Mouse (Mus musculus) neural tube, embryonic 13.5 days (tissue): ENCODE measurements around the gene Cmtm5. TPM values are rescaled to one million over a fixed set of nuclear protein-coding genes. Genes with fewer than 3 reads are reported as not detected.

Experiments
- ATAC-seq: fragments of 200-750 bp; cut with Nextera tagmentation; 2 replicates; pipeline ENCODE4 v1.8.0; 2017; ENCODE audit warnings: low read depth, mild to moderate bottlenecking, moderate TSS enrichment, moderate library complexity
- H3K27ac ChIP-seq: fragments of 300-500 bp; sonication (generic); replicated peaks from 2 replicates; pipeline ENCODE4 v1.5.1; 2015; ENCODE audit warnings: moderate library complexity, mild to moderate bottlenecking, inconsistent platforms
- H3K27me3 ChIP-seq: fragments of 300-500 bp; sonication (generic); 2 replicates; pipeline ENCODE4 v1.6.1; 2015; ENCODE audit warnings: mild to moderate bottlenecking, inconsistent platforms
- H3K36me3 ChIP-seq: fragments of 300-500 bp; sonication (generic); 2 replicates; pipeline ENCODE4 v1.6.1; 2015; ENCODE audit warnings: mild to moderate bottlenecking, inconsistent platforms
- H3K4me1 ChIP-seq: fragments of 300-500 bp; sonication (generic); replicated peaks from 2 replicates; pipeline ENCODE4 v1.6.1; 2015; ENCODE audit warnings: inconsistent platforms
- H3K4me2 ChIP-seq: fragments of 300-500 bp; sonication (generic); 2 replicates; pipeline ENCODE4 v1.6.1; 2015; ENCODE audit warnings: inconsistent platforms, mild to moderate bottlenecking, moderate library complexity
- H3K4me3 ChIP-seq: fragments of 300-500 bp; sonication (generic); 2 replicates; pipeline ENCODE4 v1.5.1; 2015; ENCODE audit warnings: mild to moderate bottlenecking, inconsistent platforms
- H3K9ac ChIP-seq: fragments of 300-500 bp; sonication (generic); 2 replicates; pipeline ENCODE4 v1.6.1; 2015; ENCODE audit warnings: moderate library complexity, mild to moderate bottlenecking, inconsistent platforms
- H3K9me3 ChIP-seq: fragments of 300-500 bp; sonication (generic); 2 replicates; pipeline ENCODE4 v1.6.1; 2016; ENCODE audit warnings: inconsistent platforms
- WGBS: fragments of 180-500 bp; shearing (Covaris S2); methylation state at CpG from one replicate; pipeline ENCODE4 v1.1.7; 2015; 5-methylcytosine and 5-hydroxymethylcytosine counted together
- polyA plus RNA-seq: library from polyadenylated mRNA; unstranded; fragments of >200 nt; fragmentation: Nextera tagmentation; extraction: Ambion mirVana; gene quantifications from 2 replicates; pipeline ENCODE4 v1.2.1, GENCODE M21; 2015

Cmtm5 gene
- 20.2 and 24.7 TPM in 2 replicates for polyA plus RNA-seq

DNA sequence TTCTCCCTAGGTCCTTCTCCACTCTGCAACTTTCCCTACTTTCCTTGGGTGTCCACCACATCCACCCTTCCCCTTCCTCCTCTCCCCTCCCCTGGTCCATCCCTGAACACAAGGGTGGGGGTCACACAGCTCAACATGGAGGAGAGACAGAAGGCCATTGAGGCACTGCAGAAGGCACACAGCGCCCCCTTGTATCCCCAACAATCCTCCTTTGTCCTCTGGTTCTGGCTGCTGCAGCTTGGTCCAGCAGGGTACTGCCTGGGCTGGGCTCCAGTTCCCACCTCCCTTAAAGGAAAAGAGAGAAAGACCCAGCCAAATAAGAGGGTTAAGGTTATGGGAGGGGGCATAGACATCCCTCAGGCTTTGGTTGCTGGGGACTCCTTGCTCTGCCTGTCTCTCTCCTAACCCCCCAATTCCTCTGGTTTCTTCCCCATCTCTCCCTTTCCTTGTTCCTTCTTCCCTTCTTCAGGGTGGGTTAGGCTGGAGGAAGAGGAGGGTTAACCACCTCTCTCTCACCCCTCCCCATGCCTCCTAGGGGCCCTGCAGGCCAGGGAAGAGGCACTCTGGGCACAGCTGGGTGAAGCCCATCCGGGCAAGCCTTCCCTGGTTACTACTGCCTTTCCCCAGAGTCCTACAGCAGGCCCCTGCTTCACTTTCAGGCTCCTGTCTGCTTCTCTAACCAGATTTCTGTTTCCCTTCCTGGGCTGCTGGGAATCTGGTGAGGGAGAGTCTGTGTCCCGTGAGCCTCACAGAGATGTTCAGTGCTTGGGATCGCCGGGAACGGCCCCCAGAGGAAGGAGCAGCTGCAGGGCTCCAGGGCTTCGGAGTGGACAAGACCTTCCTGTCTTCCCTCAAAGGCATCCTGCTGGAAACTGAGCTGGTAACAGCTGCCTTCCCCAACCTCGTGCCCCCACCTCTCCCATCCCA is at the start of gene Cmtm5:
TSS of gene Cmtm5 (plus strand) at position 358 of the 927 bp plus-strand sequence.
- Histone ChIP-seq H3K9ac (peak within 1 kb of the TSS; percentile 58), H3K4me1 (peaks cover 25% of the 10 kb centered on the region), H3K9me3 (no peaks in the 10 kb centered on the region), H3K4me2 (peak within 1 kb of the TSS; percentile 32), H3K36me3 (no peaks in the 10 kb centered on the region), H3K27ac (peak within 1 kb of the TSS; percentile 74), H3K27me3 (no peaks in the 10 kb centered on the region), H3K4me3 (0 out of 2 replicates have a peak within 1 kb of the TSS, but pooled peaks have one; percentile 12)
- ATAC-seq, result peak; percentile 58
- 32% methylated on average over 8 of the region's 8 CpGs for WGBS

DNA sequence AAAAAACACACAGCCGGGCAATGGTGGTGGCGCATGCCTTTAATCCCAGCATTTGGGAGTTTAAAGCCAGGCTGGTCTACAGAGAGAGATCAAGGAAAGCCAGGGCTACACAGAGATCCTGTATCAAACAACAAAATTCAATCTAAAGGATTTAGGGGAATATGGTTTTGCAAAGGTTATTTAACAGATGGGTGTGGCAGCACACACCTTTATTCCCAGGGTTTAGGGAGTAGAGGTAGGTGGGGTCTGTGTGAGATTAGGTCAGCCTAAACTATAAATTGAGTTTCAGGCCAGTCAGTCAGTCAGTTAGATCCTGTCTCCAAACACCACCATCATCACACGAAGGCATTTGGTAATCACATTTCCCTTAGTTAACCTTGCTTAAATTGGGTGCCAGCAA is 43.9 kb upstream of the Cmtm5 start, which contains the start of gene Pabpn1:
TSS of gene Pabpn1 (plus strand) at position 301 of the 400 bp plus-strand sequence.
- Histone ChIP-seq H3K9ac (peak within 1 kb of the TSS; percentile 51), H3K27ac (peak within 1 kb of the TSS; percentile 81)

DNA sequence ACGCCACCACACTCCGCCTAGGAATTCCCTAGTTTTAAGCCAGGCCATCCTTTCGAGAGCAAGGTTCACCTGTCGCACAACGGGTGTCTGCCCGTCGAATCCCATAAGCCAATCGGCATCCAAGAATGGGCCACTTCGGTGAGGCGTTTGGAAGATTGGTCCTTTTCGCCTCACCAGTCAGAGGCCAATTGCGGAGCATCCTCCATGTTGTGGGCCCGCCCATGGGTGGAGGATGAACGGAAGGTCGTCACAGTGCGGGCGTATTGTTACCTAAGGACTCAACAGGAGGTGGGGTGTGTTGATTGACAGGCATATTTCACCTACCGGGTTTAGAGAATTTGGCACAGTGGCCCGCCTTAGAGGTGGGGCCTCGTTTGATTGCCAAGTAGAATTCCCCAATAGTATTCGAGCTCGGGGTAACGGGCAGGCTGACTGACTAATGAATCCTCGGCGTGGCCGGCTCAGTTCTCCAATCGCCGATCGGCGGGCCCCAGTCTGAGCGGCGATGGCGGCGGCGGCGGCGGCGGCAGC is 42.3 kb upstream of the Cmtm5 start:
- Histone ChIP-seq H3K9me3 (no peaks in the 10 kb centered on the region), H3K27ac (peak overlapping the region; percentile 98), H3K9ac (peak overlapping the region; percentile 99), H3K36me3 (peaks cover 32% of the 10 kb centered on the region), H3K4me2 (peak overlapping the region; percentile 47), H3K27me3 (no peaks in the 10 kb centered on the region), H3K4me1 (peaks cover 34% of the 10 kb centered on the region), H3K4me3 (peak overlapping the region; percentile 95)
- WGBS, result under 1% methylated on average over 38 of the region's 38 CpGs
- ATAC-seq, result peak; percentile 99

More for the DNA sequence above, 43.9 kb upstream of the Cmtm5 start, which contains the start of gene Pabpn1:
- peaks cover 28% of the 10 kb centered on the region for H3K4me1 ChIP-seq
- H3K4me3 ChIP-seq, result peak within 1 kb of the TSS; percentile 95
- no peaks in the 10 kb centered on the region for H3K9me3 ChIP-seq
- 96% methylated on average over 3 of the region's 3 CpGs for WGBS
- no peaks in the 10 kb centered on the region for H3K27me3 ChIP-seq
- peaks cover 18% of the 10 kb centered on the region for H3K36me3 ChIP-seq
- no peak for ATAC-seq
- peak within 1 kb of the TSS; percentile 47 for H3K4me2 ChIP-seq

DNA sequence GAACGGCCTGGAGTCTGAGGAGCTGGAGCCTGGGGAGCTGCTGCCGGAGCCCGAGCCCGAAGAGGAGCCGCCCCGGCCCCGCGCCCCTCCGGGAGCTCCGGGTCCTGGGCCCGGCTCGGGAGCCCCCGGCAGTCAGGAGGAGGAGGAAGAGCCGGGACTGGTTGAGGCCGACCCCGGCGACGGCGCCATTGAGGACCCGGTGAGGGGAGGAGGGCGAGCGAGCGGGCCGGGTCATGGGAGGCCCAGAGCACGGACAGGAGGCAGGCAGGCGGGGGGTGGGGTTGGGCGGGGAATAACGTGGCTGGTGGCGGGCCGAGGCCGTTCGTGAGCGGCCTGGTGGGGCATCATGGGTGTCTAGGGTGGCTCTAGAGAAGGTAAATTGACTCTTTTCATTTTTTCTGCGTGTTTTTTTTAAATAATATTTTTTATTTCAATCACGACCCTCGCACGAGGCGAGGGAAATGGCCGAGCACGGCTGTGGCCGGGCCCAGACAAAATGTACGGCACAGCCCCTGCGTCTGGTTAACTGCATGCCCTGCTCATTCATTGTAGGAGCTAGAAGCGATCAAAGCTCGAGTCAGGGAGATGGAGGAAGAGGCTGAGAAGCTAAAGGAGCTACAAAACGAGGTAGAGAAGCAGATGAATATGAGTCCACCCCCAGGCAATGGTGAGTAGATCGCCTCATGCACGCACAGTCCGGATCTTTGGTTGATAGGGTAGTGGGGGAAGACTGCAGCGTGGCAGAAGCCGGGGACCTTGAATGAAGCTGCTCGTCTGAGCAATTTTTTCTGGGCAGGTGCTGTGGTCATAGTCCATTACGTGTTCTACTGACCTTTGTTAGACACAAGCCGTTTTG is 41.5 kb upstream of the Cmtm5 start:
- peaks cover 39% of the 10 kb centered on the region for H3K36me3 ChIP-seq
- H3K4me2 ChIP-seq, result peak overlapping the region; percentile 82
- H3K9ac ChIP-seq, result peak overlapping the region; percentile 99
- H3K9me3 ChIP-seq, result no peaks in the 10 kb centered on the region
- peak overlapping the region; percentile 98 for H3K27ac ChIP-seq
- ATAC-seq, result peak; percentile 65
- peaks cover 34% of the 10 kb centered on the region for H3K4me1 ChIP-seq
- H3K27me3 ChIP-seq, result no peaks in the 10 kb centered on the region
- under 1% methylated on average over 51 of the region's 54 CpGs for WGBS
- H3K4me3 ChIP-seq, result peak overlapping the region; percentile 95

DNA sequence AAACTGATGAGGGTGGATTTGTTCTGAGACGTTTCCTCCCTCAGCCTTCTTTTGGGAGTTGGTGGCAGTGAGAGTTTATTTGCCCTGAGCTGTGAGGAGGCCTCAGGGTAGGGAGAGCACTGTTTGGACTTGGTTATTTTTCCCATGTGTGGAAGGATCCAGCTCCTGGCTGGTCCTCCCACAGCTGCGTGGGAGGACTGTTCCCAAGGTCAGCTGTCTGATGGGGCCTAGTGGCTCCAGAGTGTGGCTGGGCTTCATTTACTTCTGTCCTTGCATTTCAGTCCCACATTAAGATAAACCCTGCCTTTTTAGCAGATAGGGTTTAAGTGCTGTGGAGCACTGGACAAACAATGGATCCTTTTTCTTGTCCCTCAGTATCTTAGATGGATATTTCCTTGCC is 38.6 kb upstream of the Cmtm5 start:
- H3K4me3 ChIP-seq, result no peak overlapping the region
- H3K36me3 ChIP-seq, result peaks cover 39% of the 10 kb centered on the region
- H3K27ac ChIP-seq, result no peak overlapping the region
- H3K9me3 ChIP-seq, result no peaks in the 10 kb centered on the region
- WGBS, result 71% methylated on average over 2 of the region's 2 CpGs
- H3K4me2 ChIP-seq, result no peak overlapping the region
- no peak for ATAC-seq
- H3K4me1 ChIP-seq, result peaks cover 34% of the 10 kb centered on the region
- H3K9ac ChIP-seq, result 0 out of 2 replicates have a peak overlapping the region, but pooled peaks have one; percentile 17
- H3K27me3 ChIP-seq, result no peaks in the 10 kb centered on the region

DNA sequence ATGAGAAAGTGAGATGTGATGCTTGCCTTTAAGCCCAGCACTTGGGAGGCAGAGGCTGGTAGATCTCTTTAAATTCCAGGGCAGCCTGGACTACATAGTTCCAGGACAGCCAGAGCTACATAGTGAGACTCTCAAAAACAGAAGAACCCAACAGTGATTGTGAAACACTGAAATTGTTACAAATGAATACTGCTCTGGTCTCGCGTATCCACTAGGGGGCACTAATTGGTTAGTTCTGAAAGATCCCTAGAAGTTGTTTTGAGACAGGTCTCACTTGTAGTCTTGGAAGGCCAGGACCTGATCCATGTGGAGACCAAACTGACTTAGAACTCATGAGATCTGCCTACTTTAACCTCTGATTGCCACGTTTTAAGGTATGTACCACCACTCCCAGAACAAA is 35.7 kb upstream of the Cmtm5 start:
- peaks cover 24% of the 10 kb centered on the region for H3K4me1 ChIP-seq
- peak overlapping the region; percentile 25 for H3K27ac ChIP-seq
- peak; percentile 53; the same call in 1 of the 2 replicates for ATAC-seq
- peaks cover 59% of the 10 kb centered on the region for H3K36me3 ChIP-seq
- H3K4me2 ChIP-seq, result no peak overlapping the region
- H3K9ac ChIP-seq, result no peak overlapping the region
- H3K27me3 ChIP-seq, result no peaks in the 10 kb centered on the region
- WGBS, result 1% methylated on average over 3 of the region's 3 CpGs
- H3K9me3 ChIP-seq, result no peaks in the 10 kb centered on the region
- H3K4me3 ChIP-seq, result no peak overlapping the region

DNA sequence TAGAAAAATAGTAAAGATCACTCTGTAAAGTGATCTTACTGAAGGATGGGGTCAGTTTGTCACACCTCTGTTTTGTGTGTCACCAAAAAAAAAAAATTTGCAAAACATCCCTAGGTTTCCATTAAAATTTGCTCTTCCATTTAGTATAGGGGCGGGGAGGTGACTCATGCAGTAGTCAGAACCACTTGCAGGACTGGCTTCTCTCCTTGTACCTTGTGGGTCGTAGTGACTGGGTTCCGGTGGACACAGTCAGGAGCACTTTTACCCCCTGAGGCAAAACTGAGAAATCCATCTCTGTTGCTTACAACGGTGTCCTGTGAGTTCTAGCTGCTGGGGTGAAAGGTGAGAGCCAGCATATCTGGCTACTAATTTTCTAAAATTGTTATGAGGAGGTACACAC is 32.4 kb upstream of the Cmtm5 start:
- Histone ChIP-seq H3K4me3 (no peak overlapping the region), H3K27me3 (no peaks in the 10 kb centered on the region), H3K9ac (no peak overlapping the region), H3K4me2 (no peak overlapping the region), H3K27ac (no peak overlapping the region), H3K9me3 (no peaks in the 10 kb centered on the region), H3K36me3 (peaks cover 60% of the 10 kb centered on the region), H3K4me1 (peaks cover 14% of the 10 kb centered on the region)
- 89% methylated on average over 4 of the region's 4 CpGs for WGBS
- no peak for ATAC-seq

DNA sequence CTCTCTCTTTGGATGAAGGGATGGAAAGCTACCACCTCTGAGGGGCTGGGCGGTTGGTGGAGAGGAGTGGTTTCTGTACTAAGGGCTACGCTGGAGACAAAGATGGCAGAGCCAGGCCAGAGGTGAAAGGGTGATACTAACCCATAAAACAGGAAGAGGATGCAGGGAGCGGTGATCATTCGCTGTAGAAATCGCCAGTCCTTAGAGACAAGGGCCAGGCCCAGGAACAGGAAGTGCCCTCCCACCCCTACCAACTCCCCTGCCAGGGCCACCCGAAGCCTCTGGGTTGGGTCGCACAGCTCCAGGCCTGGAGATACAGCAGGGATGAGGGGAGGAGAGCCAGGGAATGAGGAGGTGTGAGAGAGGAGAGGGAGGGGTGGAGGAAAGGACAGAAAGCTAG is 27.4 kb upstream of the Cmtm5 start:
- no peaks in the 10 kb centered on the region for H3K9me3 ChIP-seq
- H3K4me2 ChIP-seq, result no peak overlapping the region
- 75% methylated on average over 7 of the region's 7 CpGs for WGBS
- H3K36me3 ChIP-seq, result peaks cover 64% of the 10 kb centered on the region
- peak overlapping the region; percentile 26; the same call in 1 of the 2 replicates for H3K9ac ChIP-seq
- H3K4me3 ChIP-seq, result no peak overlapping the region
- H3K4me1 ChIP-seq, result peaks cover 56% of the 10 kb centered on the region
- no peak for ATAC-seq
- H3K27me3 ChIP-seq, result no peaks in the 10 kb centered on the region
- H3K27ac ChIP-seq, result no peak overlapping the region

DNA sequence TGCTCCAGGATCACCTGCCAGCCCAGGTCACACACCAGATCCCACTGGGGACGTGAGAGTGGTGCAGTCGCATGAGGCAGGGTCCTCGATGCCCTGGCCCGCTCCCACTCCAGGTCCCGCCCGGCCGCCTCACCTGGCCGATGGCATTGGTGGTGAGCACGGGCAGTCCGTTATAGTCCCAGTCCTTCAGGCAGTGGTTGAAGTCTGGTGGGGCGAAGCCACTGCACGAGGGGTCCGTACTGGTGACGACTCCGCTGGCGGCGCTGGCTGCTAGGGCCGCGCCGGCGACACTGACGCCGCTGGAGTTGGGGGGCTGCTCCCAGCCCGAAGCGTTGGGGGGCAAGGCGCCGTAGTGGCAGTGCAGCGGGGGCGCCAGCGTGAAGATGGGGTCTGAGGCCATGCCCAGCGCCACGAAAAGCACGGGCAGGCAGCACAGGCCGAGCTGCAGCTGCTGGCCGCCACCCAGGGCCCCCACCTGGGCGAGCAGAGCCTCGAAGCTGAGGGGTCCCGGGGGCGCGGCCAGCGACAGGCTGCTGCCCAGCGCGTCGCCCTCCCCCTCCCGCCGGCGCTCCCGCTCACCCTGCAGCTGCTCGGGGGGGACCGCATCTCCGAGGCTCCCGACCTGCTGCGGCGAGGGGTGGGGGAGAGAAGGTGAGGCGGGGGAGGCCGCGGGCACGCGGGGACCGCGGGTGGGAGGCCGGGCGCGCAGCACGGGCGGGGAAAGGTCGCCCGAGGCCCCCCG is 23.8 kb upstream of the Cmtm5 start:
- ATAC-seq, result peak; percentile 79
- H3K27me3 ChIP-seq, result no peaks in the 10 kb centered on the region
- H3K27ac ChIP-seq, result peak overlapping the region; percentile 94
- peaks cover 60% of the 10 kb centered on the region for H3K4me1 ChIP-seq
- 3% methylated on average over 62 of the region's 69 CpGs for WGBS
- H3K36me3 ChIP-seq, result peaks cover 44% of the 10 kb centered on the region
- peak overlapping the region; percentile 99 for H3K9ac ChIP-seq
- no peaks in the 10 kb centered on the region for H3K9me3 ChIP-seq
- H3K4me3 ChIP-seq, result peak overlapping the region; percentile 87
- peak overlapping the region; percentile 96 for H3K4me2 ChIP-seq

DNA sequence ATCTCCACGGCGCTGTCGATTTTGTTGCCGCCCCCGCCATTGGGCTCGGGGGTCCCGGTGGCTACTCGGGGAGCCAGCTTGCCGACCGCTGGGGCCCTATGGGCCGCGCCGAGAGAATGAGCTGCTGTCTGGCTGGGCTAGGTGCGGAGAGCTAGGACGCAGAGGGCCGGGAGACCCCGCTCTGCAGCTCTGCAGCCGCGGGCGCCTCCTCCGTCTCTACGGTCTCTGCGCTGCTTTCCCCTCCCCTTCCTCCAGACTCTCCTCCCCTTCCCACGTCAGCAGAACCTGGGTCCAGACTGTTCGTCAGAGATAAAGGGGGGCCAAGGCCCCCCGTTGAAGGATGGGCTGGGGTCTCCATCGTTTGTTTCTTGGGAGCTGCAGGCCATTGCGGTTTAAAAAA is 23.2 kb upstream of the Cmtm5 start, which contains the start of gene Slc22a17:
TSS of gene Slc22a17 (minus strand) at position 247 of the 400 bp plus-strand sequence.
- no peaks in the 10 kb centered on the region for H3K9me3 ChIP-seq
- WGBS, result 0% methylated on average over 27 of the region's 28 CpGs
- H3K9ac ChIP-seq, result peak within 1 kb of the TSS; percentile 99
- H3K27me3 ChIP-seq, result no peaks in the 10 kb centered on the region
- peaks cover 43% of the 10 kb centered on the region for H3K36me3 ChIP-seq
- H3K4me1 ChIP-seq, result peaks cover 54% of the 10 kb centered on the region
- H3K27ac ChIP-seq, result peak within 1 kb of the TSS; percentile 94
- H3K4me3 ChIP-seq, result peak within 1 kb of the TSS; percentile 87
- H3K4me2 ChIP-seq, result peak within 1 kb of the TSS; percentile 96
- peak; percentile 96 for ATAC-seq

DNA sequence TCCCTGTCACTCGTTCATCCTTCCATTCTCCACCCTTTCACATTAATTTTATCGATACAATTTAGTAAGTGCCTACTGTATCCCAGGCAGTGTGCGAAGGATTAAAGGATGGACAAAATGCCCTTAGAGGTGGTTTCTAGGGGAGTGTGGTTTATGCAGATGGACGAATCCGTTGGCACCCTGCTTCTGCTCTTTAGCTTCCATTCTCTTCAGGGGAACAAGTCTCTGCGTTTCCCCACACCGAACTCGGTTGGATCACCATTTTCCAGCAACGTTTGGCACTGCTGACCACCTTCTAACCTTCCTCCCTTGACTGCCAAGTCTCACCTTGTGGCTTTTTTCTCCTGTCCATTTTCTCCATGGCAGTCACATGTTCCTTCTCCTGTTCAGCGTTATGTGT is 22.7 kb upstream of the Cmtm5 start:
- Histone ChIP-seq H3K4me2 (peak overlapping the region; percentile 96), H3K36me3 (peaks cover 39% of the 10 kb centered on the region), H3K9ac (peak overlapping the region; percentile 99), H3K4me3 (peak overlapping the region; percentile 87), H3K27ac (peak overlapping the region; percentile 94), H3K4me1 (peaks cover 49% of the 10 kb centered on the region), H3K27me3 (no peaks in the 10 kb centered on the region), H3K9me3 (no peaks in the 10 kb centered on the region)
- ATAC-seq, result peak; percentile 12; the same call in 1 of the 2 replicates
- WGBS, result 16% methylated on average over 10 of the region's 10 CpGs
